Mouse (Mus musculus) ES-Bruce4 (cell line): ENCODE data around the gene Myo1d.

Experiments
- CTCF ChIP-seq: IDR thresholded peaks from one replicate; pipeline ENCODE4 v1.8.1; 2011; ENCODE audit warnings: low read depth, low read length
- EP300 ChIP-seq: IDR thresholded peaks from 2 replicates; pipeline ENCODE4 v1.6.1; 2011; ENCODE audit warnings: low read depth, low read length; ENCODE audit not compliant: insufficient read depth
- POLR2A ChIP-seq: IDR thresholded peaks from one replicate; pipeline ENCODE4 v1.8.1; 2011; ENCODE audit warnings: low read length; ENCODE audit not compliant: insufficient read depth

GRCm38 (mm10) chr11:80751168-80751567 is 28.7 kb downstream of the Myo1d start:
- TF ChIP-seq POLR2A, result no peak
- TF ChIP-seq CTCF, result no peak
- no peak for TF ChIP-seq EP300
